Mouse (Mus musculus) T-cell, adult 2 months (primary cell): ENCODE results near the gene Tfec.

Experiments used
- DNase-seq: peaks from one replicate; pipeline ENCODE4 v3.0.0; 2022; ENCODE audit warnings: low spot score

Tfec gene

DNA sequence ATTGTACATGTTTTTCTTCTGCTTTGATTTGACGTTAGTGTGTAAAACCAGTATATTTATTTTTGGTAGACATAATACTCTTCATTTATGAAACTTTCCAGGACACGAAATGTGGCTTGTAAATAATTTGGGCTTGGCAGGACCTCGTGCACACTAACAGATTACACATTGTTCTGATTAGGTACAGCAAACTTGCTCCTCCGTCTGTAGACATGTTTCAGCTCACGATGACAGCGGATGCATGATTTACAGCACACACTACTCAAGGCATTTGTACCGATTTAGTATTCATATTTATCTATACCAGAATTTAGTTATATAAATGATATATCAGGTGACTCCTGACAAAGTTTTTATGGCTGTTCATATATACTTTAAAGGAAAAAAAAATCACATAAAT lies 104.2 kb downstream of the Tfec start:
- DNase-seq: no peak

GRCm38 (mm10) chr6:16785166-16785565 lies 113.1 kb downstream of the Tfec start:
- no peak for DNase-seq
